Mouse (Mus musculus) ES-E14 (cell line): ENCODE measurements around the gene Mrps34. TPM values are rescaled to one million over a fixed set of nuclear protein-coding genes. Genes with fewer than 3 reads are reported as not detected.
A peak's percentile ranks its signal among the peaks of the same experiment; 100 is the strongest.

Source experiments
- DNase-seq: peaks from one replicate; pipeline ENCODE4 v3.0.0-alpha.2; 2013; ENCODE audit warnings: low read depth, low spot score
- H3K27ac ChIP-seq: 2 replicates; pipeline ENCODE4 v1.5.1; 2012; ENCODE audit warnings: low read depth, mild to moderate bottlenecking, low read length, moderate library complexity, mixed read lengths; ENCODE audit not compliant: poor library complexity, insufficient read depth, severe bottlenecking
- H3K36me3 ChIP-seq: 2 replicates; pipeline ENCODE4 v1.6.1; 2012; ENCODE audit warnings: mild to moderate bottlenecking, low read length, moderate library complexity, mixed read lengths; ENCODE audit not compliant: control insufficient read depth, poor library complexity, insufficient read depth, severe bottlenecking
- H3K4me1 ChIP-seq, 2 experiments: fragments of 150-350 bp in 1 of 2; sonication (generic) in 1 of 2; 2 replicates each; pipeline ENCODE4 v1.6.1; 2012; ENCODE audit warnings: low read length in 2 of 2, mild to moderate bottlenecking in 1 of 2, mixed read lengths in 1 of 2; ENCODE audit not compliant: control insufficient read depth in 2 of 2, insufficient read depth in 2 of 2, poor library complexity in 1 of 2
- H3K4me3 ChIP-seq, 2 experiments: fragments of 150-350 bp in 1 of 2; sonication (generic) in 1 of 2; 2 replicates each; pipeline ENCODE4 v1.5.1; 2012; ENCODE audit warnings: low read length in 2 of 2, low read depth in 1 of 2, mild to moderate bottlenecking in 1 of 2, mixed read lengths in 1 of 2; ENCODE audit not compliant: insufficient read depth in 1 of 2, poor library complexity in 1 of 2, severe bottlenecking in 1 of 2
- H3K9ac ChIP-seq: 2 replicates; pipeline ENCODE4 v1.6.1; 2012; ENCODE audit warnings: low read depth, mild to moderate bottlenecking, low read length, mixed read lengths; ENCODE audit not compliant: poor library complexity, insufficient read depth, severe bottlenecking
- H3K9me3 ChIP-seq: fragments of 150-350 bp; sonication (generic); 2 replicates; pipeline ENCODE4 v1.6.1; 2012; ENCODE audit warnings: low read depth, mild to moderate bottlenecking, low read length; ENCODE audit not compliant: control insufficient read depth, insufficient read depth
- CHD2 ChIP-seq: IDR thresholded peaks from 2 replicates; pipeline ENCODE4 v1.6.1; 2014; ENCODE audit warnings: mild to moderate bottlenecking, low read depth, low read length, inconsistent platforms
- HCFC1 ChIP-seq: IDR thresholded peaks from 2 replicates; pipeline ENCODE4 v1.6.1; 2012; ENCODE audit warnings: low read length, inconsistent platforms, borderline replicate concordance; ENCODE audit not compliant: insufficient read depth
- MAFK ChIP-seq: IDR thresholded peaks from 2 replicates; pipeline ENCODE4 v1.6.1; 2014; ENCODE audit warnings: mild to moderate bottlenecking, low read depth, low read length, inconsistent platforms; ENCODE audit not compliant: insufficient read depth
- ZC3H11A ChIP-seq: IDR thresholded peaks from 2 replicates; pipeline ENCODE4 v1.6.1; 2012; ENCODE audit warnings: low read depth, mild to moderate bottlenecking, inconsistent platforms, low read length, borderline replicate concordance
- ZNF384 ChIP-seq: IDR thresholded peaks from 2 replicates; pipeline ENCODE4 v1.6.1; 2012; ENCODE audit warnings: low read depth, low read length, inconsistent platforms
- in situ Hi-C, 2 experiments: fragments of 600-800 bp; cut with MboI; formaldehyde crosslinking; loops; one replicate each; pipeline ENCODE4 v1.15.1; 2025; ENCODE audit warnings: low sequenced_read_pairs in 2 of 2, inconsistent platforms in 1 of 2; ENCODE audit not compliant: unreplicated experiment in 2 of 2
- total RNA-seq: library from RNA; depleted of rRNA; stranded (reverse); fragments of 300-350 nt; gene quantifications from 2 replicates; pipeline ENCODE4 v1.2.3, GENCODE M21; 2012

The Mrps34 gene
- total RNA-seq, 1 experiment, result 36.1 TPM

- Histone ChIP-seq H3K27ac (peak within 1 kb of the TSS; percentile 80), H3K36me3 (no peaks in the 10 kb centered on the region; the same call in 1 of the 2 replicates), H3K9me3 (no peaks in the 10 kb centered on the region), H3K9ac (peak within 1 kb of the TSS; percentile 93), H3K4me1 (no peaks in the 10 kb centered on the region; a peak in 3 of 4 replicates), H3K4me3 (peak within 1 kb of the TSS; percentile 87 to 97)
- TF ChIP-seq CHD2 (0 out of 2 replicates have a peak, but pooled peaks have one; percentile 52), MAFK (peak; percentile 46; the same call in 1 of the 2 replicates), ZC3H11A (no peak)
- in situ Hi-C loops, result no loop called here
- DNase-seq, result peak; percentile 98
These were observed 44.7 kb upstream of the Mrps34 start, which contains the start of gene Fahd1 for GRCm38 (mm10) chr17:24850065-24850772. Gene Fahd1 (minus strand): TSS chr17:24850364.

- DNase-seq, result no peak
- Histone ChIP-seq H3K4me1 (no peaks in the 10 kb centered on the region; a peak in 3 of 4 replicates), H3K36me3 (no peaks in the 10 kb centered on the region; the same call in 1 of the 2 replicates), H3K27ac (no peak overlapping the region), H3K9ac (peak overlapping the region; percentile 74), H3K9me3 (no peaks in the 10 kb centered on the region), H3K4me3 (peak overlapping the region; percentile 87 to 97)
- no peak for TF ChIP-seq ZC3H11A
- TF ChIP-seq ZNF384, result no peak
- TF ChIP-seq CHD2, result no peak
- no peak for TF ChIP-seq HCFC1
- TF ChIP-seq MAFK, result no peak
- in situ Hi-C loops, result no loop called here
These were observed 44.2 kb upstream of the Mrps34 start for GRCm38 (mm10) chr17:24850773-24851127.

GRCm38 (mm10) chr17:24851381-24852125, 43.4 kb upstream of the Mrps34 start:
- TF ChIP-seq MAFK (no peak), HCFC1 (no peak), ZNF384 (no peak), ZC3H11A (no peak)
- peak overlapping the region in 1 of 2 experiments; percentile 97; a peak in 2 of 4 replicates for H3K4me3 ChIP-seq
- in situ Hi-C loops, result no loop called here
- H3K27ac ChIP-seq, result no peak overlapping the region
- H3K9ac ChIP-seq, result no peak overlapping the region
- no peak for DNase-seq
- peaks cover 0 to under 1% of the 10 kb centered on the region in 2 experiments; a peak in 3 of 4 replicates for H3K4me1 ChIP-seq
- H3K9me3 ChIP-seq, result no peaks in the 10 kb centered on the region
- H3K36me3 ChIP-seq, result peaks cover 1% of the 10 kb centered on the region; the same call in 1 of the 2 replicates

- Histone ChIP-seq H3K9me3 (no peaks in the 10 kb centered on the region), H3K4me1 (peaks cover 0 to 7% of the 10 kb centered on the region in 2 experiments; a peak in 1 of 4 replicates), H3K27ac (no peak overlapping the region), H3K9ac (no peak overlapping the region), H3K36me3 (peaks cover 3% of the 10 kb centered on the region; the same call in 1 of the 2 replicates), H3K4me3 (no peak overlapping the region)
- no peak for TF ChIP-seq HCFC1
- TF ChIP-seq MAFK, result no peak
- no peak for TF ChIP-seq CHD2
- no peak for TF ChIP-seq ZNF384
- no peak for TF ChIP-seq ZC3H11A
- no peak for DNase-seq
- in situ Hi-C loops, result no loop called here
These were observed 39.0 kb upstream of the Mrps34 start for GRCm38 (mm10) chr17:24855838-24856464.
